Mouse (Mus musculus): ENCODE results near the gene Hgfac.

DNA sequence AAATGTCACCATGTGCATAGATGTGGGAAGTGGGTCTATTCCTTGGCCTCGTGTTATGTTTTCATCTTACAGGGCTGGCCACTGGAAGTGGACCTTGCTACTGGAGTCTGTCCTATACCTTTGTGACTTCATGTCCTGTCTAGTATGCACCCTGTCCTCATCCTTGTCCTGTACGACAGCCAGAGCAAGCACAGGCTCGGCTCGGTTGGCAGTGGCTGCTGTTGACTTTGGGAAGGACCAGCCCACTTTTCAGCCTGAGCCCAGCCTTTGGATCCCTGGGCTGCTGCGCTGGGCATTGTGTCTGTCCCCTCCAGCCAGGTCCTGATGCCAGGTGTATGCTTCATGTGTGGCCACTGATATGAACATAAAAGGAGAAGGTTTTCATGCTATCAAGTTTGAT lies 30.7 kb upstream of the Hgfac start:
- TF ChIP-seq CTCF (IDR thresholded peaks at IDR 0.05; ENCODE audit: extremely low read depth, insufficient read length, insufficient replicate concordance, low read depth, low read length) (no peak), POLR2A (IDR thresholded peaks at IDR 0.05; ENCODE audit: low read depth, low read length) (no peak)
